Mouse (Mus musculus): ENCODE measurements around the gene Spag7.

DNA sequence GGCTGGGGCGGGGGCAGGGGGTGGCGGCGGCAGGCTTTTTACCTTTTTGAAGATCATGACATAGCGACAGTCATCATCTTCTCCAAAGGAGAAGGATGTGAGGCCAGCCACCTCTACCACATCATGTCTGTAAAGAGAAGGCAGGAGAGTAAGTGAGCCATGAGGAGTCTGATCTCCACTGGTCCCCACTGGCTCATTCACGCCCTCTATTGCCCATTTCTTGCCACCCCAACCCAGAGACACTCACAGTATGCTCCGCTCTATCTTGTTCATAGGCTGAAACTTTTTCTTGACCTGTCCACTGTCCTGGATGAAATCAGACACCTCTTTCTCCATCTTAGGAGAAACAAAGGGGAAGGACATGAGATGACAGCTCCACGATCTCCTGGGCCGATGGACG lies 4.5 kb downstream of the Spag7 start:
- TF ChIP-seq POLR2A (IDR thresholded peaks at IDR 0.05; ENCODE audit: low read depth, low read length) (no peak), CTCF (IDR thresholded peaks at IDR 0.05; ENCODE audit: extremely low read depth, insufficient read length, insufficient replicate concordance, low read depth, low read length) (no peak)
